Mouse (Mus musculus) midbrain, embryonic 11.5 days (tissue): Measurements from ENCODE around the gene Dhtkd1. TPM values are rescaled to one million over a fixed set of nuclear protein-coding genes. Genes with fewer than 3 reads are reported as not detected.

ENCODE experiments used
- ATAC-seq: fragments of 200-750 bp; cut with Nextera tagmentation; 2 replicates; pipeline ENCODE4 v1.8.0; 2017; ENCODE audit warnings: moderate TSS enrichment, moderate library complexity; ENCODE audit not compliant: low FRiP score
- DNase-seq: peaks from one replicate; pipeline ENCODE4 v3.0.0; 2015; ENCODE audit warnings: low spot score; ENCODE audit errors: missing footprints
- H3K27ac ChIP-seq: fragments of 300-500 bp; sonication (generic); 2 replicates; pipeline ENCODE4 v1.5.1; 2014; ENCODE audit warnings: low read depth, low read length
- H3K27me3 ChIP-seq: fragments of 300-500 bp; sonication (generic); 2 replicates; pipeline ENCODE4 v1.6.1; 2014; ENCODE audit warnings: mild to moderate bottlenecking, low read length, moderate library complexity, mixed read lengths; ENCODE audit not compliant: control insufficient read depth, insufficient read depth
- H3K36me3 ChIP-seq: fragments of 300-500 bp; sonication (generic); 2 replicates; pipeline ENCODE4 v1.6.1; 2014; ENCODE audit warnings: mild to moderate bottlenecking, low read length, moderate library complexity, mixed read lengths; ENCODE audit not compliant: control insufficient read depth, insufficient read depth
- H3K4me1 ChIP-seq: fragments of 300-500 bp; sonication (generic); 2 replicates; pipeline ENCODE4 v1.6.1; 2014; ENCODE audit warnings: low read length; ENCODE audit not compliant: control insufficient read depth, insufficient read depth
- H3K4me2 ChIP-seq: fragments of 300-500 bp; sonication (generic); 2 replicates; pipeline ENCODE4 v1.6.1; 2014; ENCODE audit warnings: mild to moderate bottlenecking, moderate library complexity
- H3K4me3 ChIP-seq: fragments of 300-500 bp; sonication (generic); 2 replicates; pipeline ENCODE4 v1.5.1; 2014; ENCODE audit warnings: low read depth, low read length
- H3K9ac ChIP-seq: fragments of 300-500 bp; sonication (generic); 2 replicates; pipeline ENCODE4 v1.6.1; 2014; ENCODE audit warnings: low read length
- H3K9me3 ChIP-seq: fragments of 300-500 bp; sonication (generic); 2 replicates; pipeline ENCODE4 v1.6.1; 2016; ENCODE audit warnings: low read length; ENCODE audit not compliant: control insufficient read depth
- WGBS: fragments of 180-500 bp; shearing (Covaris S2); extraction: QIAGEN DNeasy Blood & Tissue Kit; methylation state at CpG from one replicate; pipeline ENCODE4 v1.1.7; 2014; 5-methylcytosine and 5-hydroxymethylcytosine counted together
- polyA plus RNA-seq: library from polyadenylated mRNA; unstranded; fragments of >200 nt; fragmentation: Nextera tagmentation; extraction: Ambion mirVana; gene quantifications from 2 replicates; pipeline ENCODE4 v1.2.1, GENCODE M21; 2014

The Dhtkd1 gene
- polyA plus RNA-seq, 1 experiment from 2014 or later: 1.4 TPM

DNA sequence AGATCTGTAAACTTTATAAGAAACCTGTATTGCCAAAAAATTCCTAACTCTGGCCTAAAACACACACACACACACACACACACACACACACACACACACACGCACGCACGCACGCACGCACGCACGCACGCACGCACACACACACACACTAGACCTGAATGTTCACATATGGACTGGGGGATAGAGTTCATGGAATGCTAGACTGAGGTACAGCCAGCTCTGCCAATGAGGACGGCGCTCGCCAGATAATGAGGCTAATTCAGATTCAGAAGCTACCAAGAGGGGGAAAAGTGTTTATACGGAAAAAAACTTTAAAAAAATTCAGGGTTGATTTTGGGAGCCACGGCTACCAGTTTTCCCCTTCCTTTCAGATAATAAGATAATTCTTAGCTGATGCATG is 2.7 kb downstream of the Dhtkd1 start:
- Histone ChIP-seq H3K4me2 (no peak overlapping the region), H3K9me3 (no peaks in the 10 kb centered on the region), H3K27me3 (no peaks in the 10 kb centered on the region), H3K4me1 (no peaks in the 10 kb centered on the region), H3K27ac (no peak overlapping the region), H3K9ac (no peak overlapping the region), H3K36me3 (no peaks in the 10 kb centered on the region), H3K4me3 (no peak overlapping the region)
- DNase-seq (no peak), ATAC-seq (no peak)
- WGBS: 91% methylated on average over 14 of the region's 14 CpGs

DNA sequence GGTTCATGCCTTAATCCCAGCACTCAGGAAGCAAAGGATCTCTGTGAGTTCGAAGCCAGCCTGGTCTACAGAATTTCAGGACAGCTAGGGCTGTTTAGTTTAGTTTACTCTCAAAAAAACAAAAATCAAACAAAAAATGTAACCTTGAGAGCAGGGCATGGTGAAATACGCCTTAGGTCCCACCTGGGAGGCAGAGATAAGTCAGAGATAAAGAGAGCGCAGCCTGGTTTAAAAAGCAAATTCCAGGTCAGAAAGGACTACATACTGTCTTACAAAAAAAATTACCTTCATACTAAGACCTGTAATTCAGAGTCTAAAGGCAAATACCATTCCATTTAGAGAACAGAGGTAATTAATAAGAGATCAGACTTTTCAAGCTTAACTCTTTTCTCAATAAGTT is 3.3 kb downstream of the Dhtkd1 start:
- ATAC-seq (no peak), DNase-seq (no peak)
- WGBS: 93% methylated on average over 3 of the region's 3 CpGs
- Histone ChIP-seq H3K9ac (no peak overlapping the region), H3K4me3 (no peak overlapping the region), H3K27me3 (no peaks in the 10 kb centered on the region), H3K4me1 (no peaks in the 10 kb centered on the region), H3K36me3 (no peaks in the 10 kb centered on the region), H3K9me3 (no peaks in the 10 kb centered on the region), H3K27ac (no peak overlapping the region), H3K4me2 (no peak overlapping the region)

DNA sequence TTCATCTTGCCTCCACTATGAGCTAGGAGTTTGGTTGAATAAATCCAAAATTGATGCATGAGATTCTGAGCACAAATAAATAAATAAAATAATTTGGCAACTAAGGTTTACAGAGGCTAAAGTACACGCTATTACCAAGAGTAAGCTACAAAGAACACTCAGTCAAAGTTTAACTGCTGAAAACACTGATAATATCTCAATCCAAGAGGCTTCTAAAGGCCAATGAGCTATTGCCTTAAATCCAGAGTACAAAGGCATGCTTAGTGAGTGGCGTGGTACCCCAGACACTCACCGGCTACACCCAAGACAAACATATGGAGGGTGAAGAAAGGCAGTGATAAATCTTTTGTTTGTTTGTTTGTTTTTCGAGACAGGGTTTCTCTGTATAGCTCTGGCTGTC is 6.0 kb downstream of the Dhtkd1 start:
- H3K27me3 ChIP-seq: no peaks in the 10 kb centered on the region
- H3K27ac ChIP-seq: no peak overlapping the region
- no peaks in the 10 kb centered on the region for H3K4me1 ChIP-seq
- H3K4me3 ChIP-seq: no peak overlapping the region
- no peaks in the 10 kb centered on the region for H3K9me3 ChIP-seq
- H3K36me3 ChIP-seq: no peaks in the 10 kb centered on the region
- ATAC-seq (no peak), DNase-seq (no peak)
- H3K4me2 ChIP-seq: no peak overlapping the region
- H3K9ac ChIP-seq: no peak overlapping the region
- 89% methylated on average over 4 of the region's 4 CpGs for WGBS

DNA sequence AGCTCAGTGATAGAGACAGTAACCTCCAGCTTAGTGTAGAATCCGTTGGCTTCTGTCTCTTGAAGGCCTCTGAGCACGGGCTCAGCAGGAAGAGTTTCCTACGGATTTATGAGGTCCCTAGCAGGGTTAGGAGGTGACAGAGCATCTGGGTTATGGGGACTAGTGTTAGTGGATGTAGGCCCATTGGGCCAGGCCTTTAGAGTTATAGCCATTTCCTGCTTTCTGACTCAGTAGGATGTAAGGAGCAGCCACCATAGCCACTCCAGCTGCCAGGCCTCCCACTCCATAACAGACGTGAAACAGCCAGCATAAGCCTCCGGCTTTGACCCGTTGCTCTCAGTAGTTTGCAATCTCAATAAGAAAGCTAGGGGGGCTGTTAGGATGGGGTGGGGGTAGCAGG is 6.5 kb downstream of the Dhtkd1 start:
- Histone ChIP-seq H3K4me3 (no peak overlapping the region), H3K4me1 (no peaks in the 10 kb centered on the region), H3K27me3 (no peaks in the 10 kb centered on the region), H3K27ac (no peak overlapping the region), H3K4me2 (no peak overlapping the region), H3K36me3 (no peaks in the 10 kb centered on the region), H3K9ac (no peak overlapping the region), H3K9me3 (no peaks in the 10 kb centered on the region)
- ATAC-seq (no peak), DNase-seq (no peak)
- 81% methylated on average over 6 of the region's 6 CpGs for WGBS

DNA sequence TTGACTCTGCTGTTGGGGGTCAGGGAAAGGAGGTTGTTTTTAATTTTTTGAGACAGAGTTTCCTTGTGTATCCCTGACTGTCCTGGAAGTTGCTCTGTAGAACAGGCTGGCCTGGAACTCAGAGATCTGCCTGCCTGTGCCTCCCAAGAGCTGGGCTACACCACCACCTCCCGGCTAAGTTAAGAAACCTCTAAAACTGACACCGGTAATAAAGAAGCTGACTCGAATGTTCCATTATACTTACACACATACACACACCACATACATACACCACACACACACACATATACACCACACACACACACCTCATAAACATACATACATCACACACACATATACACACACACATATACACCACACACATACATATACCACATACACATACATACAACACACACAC is 7.7 kb downstream of the Dhtkd1 start:
- H3K36me3 ChIP-seq: no peaks in the 10 kb centered on the region
- H3K4me3 ChIP-seq: no peak overlapping the region
- H3K9me3 ChIP-seq: no peaks in the 10 kb centered on the region
- H3K9ac ChIP-seq: no peak overlapping the region
- 93% methylated on average over 3 of the region's 3 CpGs for WGBS
- no peak for DNase-seq
- H3K27me3 ChIP-seq: no peaks in the 10 kb centered on the region
- H3K4me1 ChIP-seq: no peaks in the 10 kb centered on the region
- ATAC-seq: no peak
- H3K4me2 ChIP-seq: no peak overlapping the region
- H3K27ac ChIP-seq: no peak overlapping the region

DNA sequence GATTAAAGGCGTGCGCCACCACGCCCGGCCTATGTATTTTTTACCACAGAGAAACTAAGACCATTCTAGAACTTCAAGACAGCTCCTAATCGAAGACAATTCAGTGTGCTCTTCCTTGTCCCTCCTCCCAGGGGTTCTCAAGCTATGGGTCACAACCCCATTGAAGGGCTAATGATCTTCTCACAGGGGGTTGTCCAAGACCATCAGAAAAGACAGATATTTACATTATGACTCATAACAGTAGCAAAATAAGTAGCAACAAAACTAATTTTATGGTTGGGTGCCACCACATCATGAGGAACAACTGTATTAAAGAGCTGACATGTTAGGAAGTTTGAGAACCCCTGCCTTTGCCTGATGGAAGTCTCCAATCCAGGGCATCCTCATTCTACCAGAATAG is 10.7 kb downstream of the Dhtkd1 start:
- WGBS: 91% methylated on average over 5 of the region's 5 CpGs
- Histone ChIP-seq H3K4me1 (no peaks in the 10 kb centered on the region), H3K27ac (no peak overlapping the region), H3K9me3 (no peaks in the 10 kb centered on the region), H3K4me3 (no peak overlapping the region), H3K27me3 (no peaks in the 10 kb centered on the region), H3K4me2 (no peak overlapping the region), H3K36me3 (no peaks in the 10 kb centered on the region), H3K9ac (no peak overlapping the region)
- no peak for ATAC-seq
- DNase-seq: no peak

DNA sequence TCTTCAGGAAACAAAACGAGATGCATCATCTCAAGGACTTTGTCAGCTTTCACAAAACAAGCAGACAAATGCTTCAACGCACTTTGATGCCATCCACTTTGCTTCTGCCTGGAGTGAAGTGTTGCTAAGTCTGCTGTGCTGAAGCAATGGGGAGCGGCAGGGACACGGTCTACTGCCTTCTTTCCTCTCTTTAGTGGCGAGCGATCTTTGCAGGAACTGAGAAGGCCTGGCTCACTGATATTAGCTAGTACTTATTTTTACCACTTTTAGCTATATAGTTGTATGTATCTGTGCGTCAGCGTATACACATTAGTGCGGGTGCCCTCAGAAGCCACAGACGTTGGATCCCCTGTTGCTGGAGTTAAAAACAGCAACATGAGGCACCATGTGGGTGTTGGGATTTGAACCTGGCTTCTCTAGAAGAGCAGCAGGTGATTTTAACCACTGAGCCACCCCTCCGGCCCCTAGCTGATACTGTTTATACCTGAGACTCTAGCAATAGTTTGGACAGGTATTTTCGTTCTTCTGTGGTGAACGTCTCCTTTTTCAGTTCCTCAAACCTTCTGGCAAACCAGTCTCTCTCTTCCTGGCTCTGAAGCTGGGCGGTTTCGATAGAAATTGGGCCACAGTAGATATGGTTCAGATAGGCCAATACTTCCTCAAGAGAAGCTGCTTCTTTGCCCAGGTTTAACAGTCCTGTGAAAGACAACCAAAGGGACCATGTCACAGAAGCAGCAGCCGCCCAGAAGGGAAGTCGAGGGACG is 12.1 kb downstream of the Dhtkd1 start:
- no peak for ATAC-seq

DNA sequence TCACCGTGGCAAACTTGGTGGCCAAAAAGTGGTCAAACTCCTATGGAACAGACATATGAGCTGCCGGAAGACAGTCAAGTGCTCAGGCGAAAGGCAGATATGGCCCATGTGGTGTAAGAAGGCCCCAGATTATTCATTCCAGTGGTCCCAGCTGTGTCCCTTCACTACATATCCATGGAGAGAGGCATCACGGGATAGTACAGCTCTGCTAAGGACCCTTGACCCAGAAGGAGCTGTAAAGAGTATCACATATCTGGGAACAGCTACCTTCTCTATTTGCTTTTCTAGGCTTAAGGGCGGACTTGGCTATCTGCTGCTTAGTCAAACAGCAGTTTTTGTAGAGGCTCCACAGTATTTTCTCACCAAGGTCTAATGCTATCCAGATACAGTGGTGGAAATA is 12.8 kb downstream of the Dhtkd1 start:
- Histone ChIP-seq H3K9me3 (no peaks in the 10 kb centered on the region), H3K27ac (no peak overlapping the region), H3K9ac (no peak overlapping the region), H3K4me3 (no peak overlapping the region), H3K4me2 (no peak overlapping the region), H3K4me1 (no peaks in the 10 kb centered on the region), H3K36me3 (no peaks in the 10 kb centered on the region), H3K27me3 (no peaks in the 10 kb centered on the region)
- ATAC-seq (no peak), DNase-seq (no peak)
- WGBS: 91% methylated on average over 5 of the region's 5 CpGs

More for the DNA sequence above, 12.1 kb downstream of the Dhtkd1 start:
- H3K36me3 ChIP-seq: no peaks in the 10 kb centered on the region
- no peaks in the 10 kb centered on the region for H3K27me3 ChIP-seq
- H3K4me1 ChIP-seq: no peaks in the 10 kb centered on the region
- no peak overlapping the region for H3K4me2 ChIP-seq
- H3K9me3 ChIP-seq: no peaks in the 10 kb centered on the region
- DNase-seq: no peak
- H3K27ac ChIP-seq: no peak overlapping the region
- no peak overlapping the region for H3K9ac ChIP-seq
- 86% methylated on average over 18 of the region's 18 CpGs for WGBS
- H3K4me3 ChIP-seq: no peak overlapping the region

DNA sequence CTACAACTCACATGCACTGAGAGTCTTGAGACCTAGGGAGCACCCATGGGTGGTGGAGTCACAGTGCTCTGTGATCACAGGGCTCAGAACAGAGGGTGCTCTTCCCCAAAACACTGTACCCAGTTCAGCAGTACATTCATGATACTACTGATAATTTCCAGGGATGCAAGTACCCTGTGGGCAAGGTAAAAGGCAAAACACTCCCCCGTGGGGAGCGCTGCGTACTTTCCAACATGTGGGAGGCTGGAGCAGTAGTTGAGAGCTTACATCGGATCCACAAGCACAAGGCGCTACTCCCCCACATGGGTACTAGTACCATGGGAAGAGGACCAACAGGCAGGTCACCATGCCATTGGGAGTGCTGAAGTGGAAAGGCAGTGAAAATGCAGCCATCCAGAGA is 15.1 kb downstream of the Dhtkd1 start:
- Histone ChIP-seq H3K9me3 (no peaks in the 10 kb centered on the region), H3K4me3 (no peak overlapping the region), H3K9ac (no peak overlapping the region), H3K4me1 (no peaks in the 10 kb centered on the region), H3K4me2 (no peak overlapping the region), H3K27ac (no peak overlapping the region), H3K36me3 (no peaks in the 10 kb centered on the region), H3K27me3 (no peaks in the 10 kb centered on the region)
- 96% methylated on average over 5 of the region's 5 CpGs for WGBS
- ATAC-seq: no peak
- DNase-seq: no peak
